Mouse (Mus musculus) kidney, adult 8-10 months (tissue): ENCODE measurements at regions not wholly inside any gene's neighbourhood (a gene's known extent, or its start where the extent isn't known, plus 50 kb on each side); places are given as distances from the start of the nearest gene placed in this dataset.

Source experiments
- DNase-seq, 2 experiments: peaks; one replicate each; pipeline ENCODE4 v3.0.0; 2022

DNA sequence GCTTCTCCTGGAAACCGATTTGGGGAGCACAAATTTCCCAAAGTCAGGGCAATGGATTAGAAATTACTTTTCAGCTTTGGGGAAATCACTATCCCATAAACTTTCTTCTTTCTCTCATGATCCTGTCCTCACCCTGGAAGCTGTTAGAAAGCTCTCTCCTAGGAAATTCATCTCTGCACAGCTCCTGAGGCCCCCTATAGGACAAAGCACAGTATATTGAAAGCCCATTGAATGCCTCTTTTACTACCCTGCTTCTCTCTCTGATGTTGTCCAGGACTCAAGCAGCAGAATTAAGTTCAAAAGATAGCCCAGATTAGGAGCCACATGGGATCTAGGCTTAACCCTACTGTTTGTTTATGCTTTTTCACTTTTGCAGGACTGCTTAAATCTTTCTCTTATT lies 139.3 kb upstream of the Rnf219 start:
- DNase-seq: no peak

DNA sequence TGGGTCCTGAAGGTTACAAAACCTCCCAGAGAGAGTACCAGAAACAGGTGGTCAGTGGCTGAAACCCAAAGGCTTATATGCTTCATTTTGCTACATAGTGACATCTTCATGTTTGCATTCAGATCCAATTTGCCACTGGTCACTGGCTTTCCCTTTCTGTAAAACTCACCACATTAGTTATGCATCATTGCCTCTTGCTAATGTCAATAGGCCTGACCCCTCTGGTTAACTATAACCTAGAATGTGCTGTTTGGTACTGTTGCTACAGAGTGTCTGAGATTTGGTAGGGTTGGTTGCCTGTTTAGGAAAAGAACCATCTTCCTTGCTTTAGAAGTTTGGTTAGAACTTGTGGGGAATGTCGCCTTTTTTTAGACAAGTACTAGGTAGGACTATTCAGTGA lies 136.3 kb upstream of the Rnf219 start:
- peak in 1 of 2 experiments; percentile 4 for DNase-seq

DNA sequence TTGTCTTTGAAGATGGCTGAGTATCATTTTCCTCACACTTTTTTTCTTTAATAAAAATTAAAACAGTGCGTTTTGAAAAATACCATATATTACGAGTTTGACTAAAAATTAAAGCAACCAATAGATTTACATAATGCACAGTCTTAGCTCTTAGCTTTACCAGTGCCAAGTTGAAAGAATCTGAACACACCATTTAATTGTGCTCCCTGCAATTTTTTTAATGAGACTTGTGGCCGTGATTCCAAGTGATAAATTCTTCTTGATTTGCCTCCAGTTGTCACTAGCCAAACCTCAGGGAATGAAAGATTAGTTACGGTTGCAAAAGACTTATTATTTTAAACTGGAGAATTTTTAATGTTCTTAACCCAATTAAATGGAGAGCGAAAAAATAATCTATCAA lies 127.5 kb upstream of the Rnf219 start:
- no peak for DNase-seq

- DNase-seq: no peak
These were observed 122.2 kb upstream of the Rnf219 start for GRCm38 (mm10) chr14:104644626-104645025.

- no peak for DNase-seq
These were observed 120.3 kb upstream of the Rnf219 start for GRCm38 (mm10) chr14:104642783-104643182.

- no peak for DNase-seq
These were observed 116.9 kb upstream of the Rnf219 start for GRCm38 (mm10) chr14:104639300-104639699.

GRCm38 (mm10) chr14:104611467-104611866 lies 89.0 kb upstream of the Rnf219 start:
- DNase-seq: no peak

- no peak for DNase-seq
These were observed 87.9 kb upstream of the Rnf219 start for GRCm38 (mm10) chr14:104610378-104610777.

DNA sequence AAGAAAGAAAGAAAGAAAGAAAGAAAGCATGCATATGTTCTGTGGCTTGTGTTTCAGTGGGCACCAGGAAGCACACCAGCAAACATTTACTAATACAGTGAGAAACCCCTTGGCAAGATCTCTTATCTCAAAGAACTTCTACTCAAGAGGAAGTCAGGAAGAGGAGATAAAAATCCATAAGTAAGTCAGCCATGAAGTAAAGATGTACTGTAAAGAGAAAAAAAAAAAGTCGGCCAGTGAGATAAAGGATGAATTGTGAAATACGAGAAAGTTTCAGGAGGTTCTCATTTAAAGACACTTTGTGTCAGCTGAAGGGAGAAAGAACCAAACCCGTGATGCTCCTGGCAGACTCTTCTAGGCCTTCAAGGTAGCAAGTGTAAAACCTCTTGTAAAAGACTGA lies 72.4 kb upstream of the Rnf219 start:
- DNase-seq: no peak
